Mouse (Mus musculus) embryo, embryonic 9.5 days (tissue): ENCODE data around the gene Gm45713.
"Not testable (repeated sequence)": the region's sequence is repeated elsewhere in the genome, so short reads cannot be mapped to it uniquely, and the experiment has no call there.

ENCODE experiments used
- DNase-seq: peaks from one replicate; pipeline ENCODE4 v3.0.0-alpha.2; 2017; ENCODE audit errors: extremely low spot score

The Gm45713 gene

DNA sequence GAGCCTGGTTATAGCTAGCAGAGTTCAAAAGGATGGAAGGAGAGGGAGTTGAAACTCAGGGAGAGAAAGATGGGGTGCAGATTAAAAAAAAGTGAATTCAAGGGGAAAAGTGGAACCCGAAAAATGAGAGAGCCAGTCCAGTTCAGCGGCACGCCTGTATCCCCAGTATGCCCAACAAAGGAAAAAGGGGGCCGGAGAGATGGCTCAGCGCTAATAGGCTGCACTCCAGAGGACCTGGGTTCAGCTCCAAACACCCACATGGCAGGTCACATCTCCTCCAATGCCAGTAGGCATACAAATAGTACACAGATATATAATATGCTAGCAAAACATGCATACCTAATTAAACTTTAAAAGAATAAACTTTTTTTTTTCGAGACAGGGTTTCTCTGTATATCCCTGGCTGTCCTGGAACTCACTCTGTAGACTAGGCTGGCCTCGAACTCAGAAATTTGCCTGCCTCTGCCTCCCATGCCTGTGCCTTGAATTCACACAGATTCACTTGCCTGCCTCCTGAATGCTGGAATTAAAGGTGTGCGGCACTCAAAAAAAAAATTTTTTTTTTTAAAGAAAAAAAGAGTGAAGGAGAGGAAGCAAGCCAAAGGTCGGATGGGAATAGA lies 27.1 kb upstream of the Gm45713 start:
- DNase-seq: no peak

DNA sequence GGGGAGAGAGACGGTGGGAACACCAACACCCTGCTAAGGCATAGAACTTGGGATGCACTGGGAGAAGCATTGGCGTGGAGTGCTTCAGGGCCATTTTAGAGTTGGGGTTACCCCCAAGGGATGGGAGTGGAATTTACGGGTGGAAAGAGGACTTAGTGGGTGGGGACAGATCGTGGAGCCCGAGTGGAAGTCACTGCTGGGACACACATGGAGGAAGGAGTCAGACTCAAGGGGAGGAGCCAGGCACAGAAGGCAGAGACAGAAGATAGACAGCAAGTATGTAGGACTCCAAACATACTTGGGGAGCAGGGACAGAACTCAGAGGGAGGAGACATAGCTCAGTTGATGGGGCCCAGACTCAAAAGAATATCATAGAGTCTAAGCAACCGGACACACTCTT lies 26.5 kb upstream of the Gm45713 start:
- no peak for DNase-seq

DNA sequence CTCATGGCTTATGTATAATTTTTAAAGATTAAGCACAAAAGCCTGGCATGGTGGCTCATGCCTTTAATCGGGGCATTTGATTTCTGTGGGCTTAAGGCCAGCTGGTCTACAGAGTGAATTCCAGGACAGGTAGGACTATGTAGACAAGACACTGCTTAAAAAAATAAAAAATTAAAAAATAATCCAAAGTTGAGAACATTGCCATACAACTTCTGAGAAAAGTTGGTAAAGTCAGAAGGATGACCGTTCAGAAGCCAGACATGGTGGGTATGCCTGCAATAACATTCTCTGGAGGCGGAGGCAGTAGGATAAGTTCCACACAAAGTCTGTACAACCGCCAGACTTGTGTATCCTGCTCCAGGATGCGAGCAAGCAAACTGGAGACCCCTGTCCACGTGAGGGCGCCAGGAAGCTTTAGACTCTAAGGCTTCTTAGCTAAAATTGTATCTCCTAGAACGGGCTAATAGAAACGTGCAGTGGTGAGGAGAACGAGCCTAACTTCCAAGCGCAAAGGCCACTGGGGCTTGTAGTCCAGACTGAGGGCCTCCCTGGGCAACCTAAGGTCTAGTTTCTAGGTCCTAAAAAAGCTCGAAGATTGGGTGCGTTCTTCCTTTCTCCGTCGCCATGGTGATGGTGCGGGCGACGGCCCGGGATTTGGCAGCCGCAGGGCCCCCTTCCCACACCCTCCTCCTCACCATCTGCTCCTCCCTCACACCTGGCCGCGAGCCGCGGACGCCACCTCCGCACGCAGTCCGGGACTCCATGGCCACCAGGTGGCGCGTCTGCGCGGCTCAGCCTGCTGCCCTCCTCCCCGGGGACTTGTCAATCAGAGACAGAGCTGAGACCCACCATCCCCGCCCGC lies 25.8 kb upstream of the Gm45713 start:
- peak; percentile 91 for DNase-seq

DNA sequence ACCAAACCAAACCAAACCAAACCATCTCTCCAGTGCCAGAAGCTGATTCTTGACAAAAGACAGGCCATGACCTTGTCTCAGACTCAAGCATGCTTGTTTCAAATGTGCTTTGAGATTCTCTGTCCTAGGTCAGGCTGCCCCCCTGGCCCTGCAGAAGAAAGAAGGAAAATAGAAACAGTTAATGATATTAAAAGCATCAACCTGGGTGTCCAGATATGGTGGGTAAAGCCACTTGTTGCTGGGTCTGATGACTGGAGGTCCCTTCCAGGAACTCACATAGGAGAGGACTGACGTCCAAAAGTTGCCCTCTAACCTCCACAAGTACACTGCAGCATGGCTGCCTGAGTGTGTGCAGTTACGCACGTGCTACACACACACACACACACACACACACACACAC lies 24.8 kb upstream of the Gm45713 start:
- DNase-seq: no peak

DNA sequence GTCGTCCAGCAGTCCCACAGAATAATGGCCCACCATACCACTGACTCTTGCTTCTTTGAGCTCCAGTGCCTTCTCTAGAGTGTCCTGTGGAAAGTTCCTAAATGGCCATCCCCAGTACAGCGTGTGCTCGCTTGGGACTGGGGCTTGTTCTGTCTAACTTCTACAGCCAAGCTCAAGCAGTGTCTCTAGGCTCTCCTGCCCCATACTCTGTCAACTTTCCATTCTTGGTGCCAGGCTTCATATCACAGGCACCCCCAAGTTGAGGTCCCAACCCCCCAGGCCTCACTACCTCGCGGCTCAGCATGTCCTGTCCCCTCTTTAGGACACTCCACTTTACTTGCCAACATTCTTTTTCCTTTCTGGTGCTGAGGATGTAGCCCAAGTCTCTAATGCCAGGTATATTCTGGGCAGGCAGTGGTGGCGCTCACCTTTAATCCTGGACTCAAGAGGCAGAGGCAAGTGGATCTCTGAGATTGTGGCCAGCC lies 24.3 kb upstream of the Gm45713 start:
- DNase-seq: no peak

DNA sequence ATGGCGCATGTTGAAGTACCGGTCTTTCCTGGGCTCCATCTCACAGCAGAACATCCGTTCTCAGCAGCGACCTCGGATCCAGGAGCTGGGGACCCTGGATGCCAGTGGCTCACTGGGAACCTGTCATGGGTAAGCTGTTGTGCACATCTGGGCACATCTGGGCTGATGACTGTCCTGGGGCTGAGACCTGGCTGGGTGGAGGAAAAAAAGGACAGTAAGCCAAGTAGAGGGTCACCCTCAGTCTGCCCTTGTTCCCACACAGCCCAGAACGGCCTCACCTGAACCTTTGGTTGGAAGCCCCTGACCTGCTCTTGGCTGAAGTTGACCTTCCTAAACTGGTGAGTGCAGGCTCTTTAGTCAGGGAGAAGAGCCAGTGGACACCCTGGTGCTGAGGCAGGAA lies 23.0 kb upstream of the Gm45713 start:
- no peak for DNase-seq

DNA sequence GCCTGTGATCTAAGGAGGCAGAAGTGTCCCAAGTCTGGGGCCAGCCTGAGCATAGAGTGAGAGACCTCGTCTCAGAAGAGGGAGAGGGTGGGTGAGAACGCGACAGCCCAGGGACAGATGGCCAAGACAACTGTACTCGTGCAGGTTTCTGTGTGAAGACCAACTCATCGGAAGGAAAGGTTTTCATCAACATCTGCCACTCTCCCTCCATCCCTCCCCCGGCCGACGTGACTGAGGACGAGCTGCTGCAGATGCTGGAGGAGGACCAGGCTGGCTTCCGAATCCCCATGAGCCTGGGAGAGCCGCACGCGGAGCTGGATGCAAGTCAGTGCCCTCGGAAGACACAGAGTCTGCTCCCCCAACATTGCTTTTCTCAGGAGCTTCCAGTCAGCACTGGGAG lies 21.4 kb upstream of the Gm45713 start:
- DNase-seq: no peak

DNA sequence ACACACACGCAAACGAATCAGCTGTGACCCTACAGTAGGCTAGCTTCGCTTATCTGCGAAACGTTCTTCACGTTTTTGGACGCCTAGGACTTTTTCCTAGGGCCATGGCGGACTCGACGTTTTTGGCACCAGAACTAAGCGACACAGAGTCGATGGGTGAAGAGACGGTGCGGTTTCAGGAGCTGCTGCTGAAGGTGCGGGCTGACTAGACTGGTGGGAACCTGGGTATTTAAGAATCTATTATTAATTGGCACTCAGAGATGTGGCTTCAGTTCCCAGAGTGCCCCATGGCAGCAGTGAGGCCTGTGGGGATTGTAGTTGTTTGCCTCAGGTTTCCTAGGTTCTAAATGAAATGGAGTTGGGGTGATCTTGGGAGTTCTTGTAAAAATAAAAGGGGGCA lies 20.2 kb upstream of the Gm45713 start:
- DNase-seq: no peak

DNA sequence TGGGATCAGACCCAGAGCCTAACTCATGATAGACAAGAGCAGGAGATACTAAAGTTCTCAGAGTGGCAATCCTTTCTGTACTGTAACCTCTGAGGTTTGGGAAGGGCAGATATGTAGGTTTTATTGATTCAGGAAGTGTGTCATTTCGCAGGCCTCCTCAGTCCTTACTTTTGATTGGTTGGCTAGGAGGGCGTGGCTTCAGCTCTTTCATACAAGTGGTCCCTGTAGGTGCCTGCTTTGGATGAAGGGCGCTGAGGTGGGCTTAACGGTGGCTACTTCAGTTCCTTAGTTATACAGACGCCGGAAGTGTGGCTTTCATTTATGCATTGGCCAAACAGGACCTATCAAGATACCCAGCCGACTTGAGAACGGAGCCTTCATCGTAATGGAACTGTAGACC lies 19.6 kb upstream of the Gm45713 start:
- DNase-seq: no peak

DNA sequence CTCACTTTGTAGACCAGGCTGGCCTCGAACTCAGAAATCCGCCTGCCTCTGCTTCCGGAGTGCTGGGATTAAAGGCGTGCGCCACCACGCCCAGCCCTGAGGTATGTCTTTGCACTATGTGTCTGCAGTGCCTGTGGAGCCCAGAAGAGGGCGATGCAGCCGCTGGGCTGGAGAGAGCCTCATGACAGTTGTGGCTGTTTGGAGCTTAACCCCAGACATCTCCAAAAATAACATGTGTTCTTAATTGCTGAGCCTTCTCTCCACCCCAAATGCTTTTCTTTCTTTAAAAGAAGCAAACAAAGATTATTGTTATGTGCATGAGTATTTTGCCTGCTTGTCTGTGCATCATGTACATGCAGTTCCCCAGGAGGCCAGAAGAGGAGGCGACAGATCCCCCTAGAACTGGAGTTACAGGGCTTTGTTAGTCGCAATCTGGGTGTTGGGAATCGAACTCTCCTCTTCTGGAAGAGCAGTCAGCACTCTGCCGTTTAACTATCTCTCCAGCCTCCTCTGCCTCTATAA lies 19.0 kb upstream of the Gm45713 start:
- no peak for DNase-seq

DNA sequence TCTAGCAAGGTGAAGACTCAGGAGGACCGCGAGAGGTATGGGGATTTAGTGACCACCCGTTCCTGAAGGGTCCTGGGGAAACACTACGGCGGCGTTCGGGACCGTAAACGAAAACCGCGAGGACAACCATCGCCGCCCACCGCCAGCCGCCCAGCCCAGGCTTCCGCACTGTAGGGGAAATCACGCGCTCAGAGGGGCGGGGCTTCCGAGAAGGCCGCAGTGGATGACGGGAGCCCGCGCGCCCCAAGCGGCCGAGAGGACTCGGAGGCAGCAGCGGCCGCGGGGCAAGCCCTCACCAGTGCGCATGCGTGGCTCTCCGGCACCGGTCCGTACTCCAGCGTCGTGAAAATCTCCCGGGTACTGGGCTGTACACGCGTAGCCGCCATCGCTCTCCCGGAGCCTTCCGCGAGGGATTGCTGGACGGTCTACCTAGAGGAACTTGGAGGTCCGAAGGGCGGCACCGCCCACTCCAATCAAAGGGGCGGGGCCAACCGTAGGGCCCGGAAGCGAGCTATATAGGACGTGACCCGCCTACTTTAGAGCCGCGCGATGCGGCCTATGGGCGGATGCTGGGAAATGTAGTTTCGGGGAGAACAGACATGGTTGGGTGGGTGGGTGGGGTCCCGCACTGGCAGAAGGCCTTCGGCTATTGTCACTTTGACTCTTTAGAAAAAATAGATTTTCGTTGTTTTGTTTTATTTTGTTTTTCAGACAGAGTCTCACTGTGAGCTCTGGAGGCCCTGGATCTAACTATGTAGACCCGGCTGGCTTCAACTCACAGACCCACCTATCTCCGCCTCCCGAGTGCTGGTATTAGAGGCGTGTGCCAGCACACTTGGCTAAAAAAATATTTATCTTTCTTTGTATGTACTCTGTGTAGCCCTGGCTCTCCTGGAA lies 18.3 kb upstream of the Gm45713 start, which contains the start of the genes Pih1d1 and Aldh16a1:
Gene Pih1d1 (plus strand): TSS at position 208 of the 897 bp plus-strand sequence.
Gene Aldh16a1 (minus strand): TSS at position 489 of the 897 bp plus-strand sequence.
- DNase-seq: peak; percentile 97

DNA sequence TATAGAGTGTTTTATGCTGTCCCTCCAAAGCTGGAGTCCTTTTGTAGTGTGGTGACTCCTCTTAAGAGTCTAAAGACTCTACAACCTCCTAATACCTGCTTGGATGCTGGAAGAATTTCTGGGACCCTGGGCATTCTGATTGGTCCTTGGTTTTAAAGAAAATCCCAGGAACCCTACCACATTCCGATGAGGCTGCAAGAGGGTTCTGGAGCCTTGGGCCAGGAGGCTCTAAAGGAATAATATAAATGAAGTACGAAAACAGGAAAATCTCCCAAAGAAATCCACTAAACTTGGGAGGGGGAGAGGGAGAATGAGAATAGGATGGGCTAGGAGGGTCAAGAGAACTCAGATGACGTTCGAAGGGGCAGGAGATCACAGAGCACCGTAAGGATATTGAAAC lies 17.6 kb upstream of the Gm45713 start:
- DNase-seq: no peak

DNA sequence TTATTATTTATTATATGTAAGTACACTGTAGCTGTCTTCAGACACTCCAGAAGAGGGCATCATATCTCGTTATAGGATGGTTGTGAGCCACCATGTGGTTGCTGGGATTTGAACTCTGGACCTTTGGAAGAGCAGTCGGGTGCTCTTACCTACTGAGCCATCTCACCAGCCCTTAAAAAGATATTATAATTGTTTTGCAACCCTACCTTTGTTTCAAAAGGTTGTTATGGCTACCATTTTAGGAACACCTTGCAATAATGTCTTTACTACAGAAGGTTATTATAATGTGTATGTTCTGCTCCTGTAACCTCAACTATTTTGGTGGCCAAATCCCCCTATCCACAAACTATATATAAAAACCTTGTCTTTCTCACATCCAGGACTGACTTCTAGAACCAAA lies 17.0 kb upstream of the Gm45713 start:
- not testable (repeated sequence) for DNase-seq

DNA sequence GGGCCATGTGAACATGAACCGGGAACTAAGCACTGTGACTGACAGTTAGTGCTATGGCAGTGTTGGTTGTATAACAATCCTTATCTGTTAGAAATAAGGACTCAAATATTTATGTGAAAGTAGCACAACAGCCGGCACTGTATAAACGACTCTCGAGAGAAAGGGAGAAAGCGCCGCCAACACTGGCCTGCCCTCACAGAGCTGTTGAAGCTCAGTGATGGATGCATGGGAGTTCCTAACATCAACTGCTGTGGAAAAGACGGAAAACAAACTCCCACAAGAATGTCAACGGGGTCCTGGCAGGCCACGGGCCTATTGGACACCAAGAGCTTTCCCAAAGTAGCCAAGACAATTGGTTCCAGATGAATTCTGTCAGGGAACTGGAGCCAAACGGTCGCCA lies 15.3 kb upstream of the Gm45713 start:
- no peak for DNase-seq

DNA sequence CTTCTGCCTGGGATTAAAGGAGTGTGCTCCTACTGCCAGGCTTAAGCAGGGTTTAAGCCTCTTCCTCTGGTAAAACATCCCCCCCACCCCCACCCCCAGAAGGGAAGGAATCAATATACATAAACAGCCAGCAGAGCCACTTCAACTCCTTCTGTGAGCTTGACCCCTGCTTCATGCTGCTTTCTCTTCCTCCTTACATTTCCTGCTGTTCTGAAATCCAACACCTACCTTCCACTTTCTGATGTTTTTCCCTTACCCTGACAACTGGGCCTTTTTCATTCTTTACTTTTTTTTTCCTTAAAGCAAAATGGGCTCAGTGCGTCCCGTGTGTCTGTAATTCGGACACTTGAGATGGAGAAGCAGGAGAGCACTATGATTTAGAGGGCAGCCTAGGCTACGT lies 14.3 kb upstream of the Gm45713 start:
- DNase-seq: no peak

DNA sequence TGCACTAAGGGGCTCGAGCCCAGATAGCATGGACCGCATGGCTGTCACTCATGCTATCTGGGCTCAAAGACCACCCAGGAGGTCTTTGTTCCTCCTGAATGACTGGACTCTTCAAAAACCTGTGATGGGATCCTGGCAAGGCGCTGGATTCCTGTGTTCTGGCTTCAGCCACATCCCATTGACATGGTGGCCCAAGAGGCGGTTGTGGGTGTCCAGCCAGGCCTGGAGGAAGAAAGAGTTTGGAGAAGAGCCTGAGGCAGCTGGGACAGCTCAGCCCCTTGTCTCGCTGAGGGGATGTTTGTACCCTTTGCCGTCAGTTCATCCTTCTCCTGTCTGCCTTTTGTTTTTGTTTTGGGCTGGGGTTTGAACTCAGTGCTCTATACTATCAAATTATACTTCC lies 13.5 kb upstream of the Gm45713 start:
- DNase-seq: no peak

DNA sequence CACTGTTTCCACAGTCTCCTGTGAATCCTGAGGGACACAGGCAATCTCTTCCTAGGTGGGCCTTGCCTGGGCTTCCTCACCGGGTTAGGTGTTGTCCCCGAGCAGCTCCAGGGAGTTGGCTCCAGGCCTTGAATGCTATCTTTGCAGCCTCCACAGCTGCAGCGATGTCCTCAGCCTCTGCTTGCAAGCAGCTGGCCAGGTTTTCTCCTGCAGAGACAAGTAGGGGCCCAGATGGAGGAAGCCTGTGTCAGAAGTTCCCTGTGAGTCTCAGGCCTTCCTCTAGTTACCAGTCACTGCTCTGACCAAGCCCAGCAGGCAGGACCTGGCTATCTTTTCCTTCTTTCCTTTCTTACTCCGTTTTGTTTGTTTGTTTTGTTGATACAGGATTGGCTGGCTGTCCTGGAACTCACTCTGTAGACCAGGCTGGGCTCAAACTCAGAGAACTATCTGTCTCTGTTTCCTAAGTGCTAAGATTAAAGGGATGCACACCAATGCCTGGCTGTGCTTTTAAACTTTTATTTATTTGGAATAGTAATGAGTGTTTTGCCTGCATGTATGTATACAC lies 12.6 kb upstream of the Gm45713 start:
- DNase-seq: no peak

DNA sequence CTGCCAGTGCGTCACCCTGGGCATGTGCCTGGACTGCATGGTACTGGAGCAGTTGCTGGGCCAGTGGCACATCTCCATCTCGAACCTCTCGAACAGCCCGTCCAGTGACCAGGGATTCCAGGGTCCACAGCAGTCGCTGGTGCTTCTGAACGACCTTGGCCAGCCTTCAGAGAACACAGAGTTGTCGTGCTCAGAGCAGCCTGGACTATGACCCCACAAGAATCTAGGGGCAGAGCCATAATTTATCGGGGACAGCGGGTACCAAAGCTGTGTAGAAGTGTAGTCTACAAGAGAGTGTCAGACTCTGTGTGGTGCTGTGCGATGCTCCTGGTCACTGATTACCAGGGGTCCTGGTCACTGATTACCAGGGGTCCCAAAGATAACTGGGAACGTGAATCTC lies 11.9 kb upstream of the Gm45713 start:
- no peak for DNase-seq

DNA sequence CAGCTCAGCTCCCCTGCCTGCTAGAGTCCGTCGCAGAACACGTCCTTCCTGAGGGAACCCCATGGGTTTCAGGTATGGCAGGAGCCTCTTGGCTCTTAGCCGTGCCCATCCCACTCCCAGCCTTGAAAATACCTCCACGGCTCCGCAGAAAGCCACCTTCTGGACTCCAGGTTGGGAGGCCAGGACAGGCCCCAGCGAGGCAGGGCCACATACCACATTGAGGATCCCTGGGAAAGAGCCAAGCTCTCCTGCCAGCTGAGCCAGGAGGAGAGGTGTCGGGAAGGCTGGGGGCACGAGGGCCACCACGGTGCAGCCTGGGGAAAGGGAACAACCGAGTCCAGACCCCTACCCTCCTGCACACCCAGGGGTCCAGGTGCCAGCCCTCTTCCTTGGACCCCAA lies 11.2 kb upstream of the Gm45713 start:
- no peak for DNase-seq

DNA sequence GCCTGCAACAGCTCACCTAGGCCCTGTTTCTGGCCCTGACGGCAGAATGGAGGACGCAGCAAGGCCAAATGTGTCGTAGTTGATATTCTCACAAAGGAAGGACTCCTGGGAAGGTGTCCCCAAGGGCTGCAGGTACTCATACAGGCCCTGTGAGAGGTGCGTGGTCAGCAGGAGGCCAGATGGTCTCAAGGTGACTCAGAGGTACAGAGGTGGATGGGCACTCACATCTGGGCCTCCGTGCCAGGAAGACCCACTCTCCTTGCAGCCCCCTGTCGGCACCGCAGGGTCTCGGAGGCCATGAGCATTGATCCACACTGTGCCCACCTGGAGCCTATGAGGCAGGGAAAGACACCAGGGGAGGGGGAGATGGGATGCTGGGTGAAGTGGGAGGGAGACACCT lies 9.4 kb upstream of the Gm45713 start:
- no peak for DNase-seq

DNA sequence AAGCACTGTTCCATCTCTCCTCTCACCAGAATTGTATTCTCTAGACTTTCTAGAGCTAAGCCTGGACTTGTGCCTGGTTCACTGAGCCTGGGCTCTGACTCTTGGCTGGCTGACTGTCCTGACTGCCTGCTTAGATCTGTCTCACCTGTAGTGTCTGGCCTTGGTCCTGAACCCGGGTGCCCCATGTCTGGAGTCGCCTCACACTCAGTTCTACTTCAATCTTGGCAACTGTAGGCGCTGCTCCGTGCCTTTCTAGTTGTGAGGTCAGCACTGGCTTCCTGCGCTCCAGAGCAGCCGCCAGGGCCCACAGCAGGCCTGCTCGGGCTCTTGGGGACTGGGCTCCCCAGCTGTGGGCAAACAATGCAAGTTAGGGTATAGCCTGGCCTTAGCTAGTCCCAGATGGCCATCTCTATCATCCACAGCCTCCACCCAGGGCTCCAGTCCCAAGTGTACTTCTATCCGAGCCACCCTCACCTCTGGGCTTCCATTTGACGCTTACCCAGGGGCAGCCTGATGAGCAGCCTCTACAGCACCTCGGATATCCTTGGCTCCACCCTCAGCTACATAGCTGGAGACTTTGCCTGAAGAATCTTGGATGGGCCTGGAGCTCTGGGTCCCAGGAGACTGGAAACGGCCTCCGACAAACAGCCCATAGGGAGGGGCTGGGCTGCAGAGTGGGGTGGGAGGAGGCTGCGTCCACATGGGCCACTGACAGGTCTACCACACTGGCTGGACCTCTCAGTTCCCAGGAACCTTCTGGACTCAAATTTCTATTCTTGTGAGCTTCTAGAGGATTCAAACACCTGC lies 8.5 kb upstream of the Gm45713 start:
- DNase-seq: no peak
